Mouse (Mus musculus) gonadal fat pad, adult 2 months (tissue): Measurements from ENCODE around the gene Paf1. TPM values are rescaled to one million over a fixed set of nuclear protein-coding genes. Genes with fewer than 3 reads are reported as not detected.

Source experiments
- DNase-seq: peaks from one replicate; pipeline ENCODE4 v3.0.0-alpha.2; 2012; ENCODE audit warnings: low read depth
- polyA plus RNA-seq: library from polyadenylated mRNA; depleted of rRNA; stranded (reverse); fragments of >200 nt; gene quantifications from 2 replicates; pipeline ENCODE4 v1.2.3, GENCODE M21; 2012; rRNA removed

The Paf1 gene
- polyA plus RNA-seq, result 78.0 and 96.3 TPM in 2 replicates

- peak; percentile 98 for DNase-seq
These were observed at the start of gene Paf1, which contains the start of gene Med29 for GRCm38 (mm10) chr7:28392429-28393271. Gene Paf1, plus strand, starts transcription at chr7:28392951. Gene Med29, minus strand, starts transcription at chr7:28392708.

- no peak for DNase-seq
These were observed 48.1 kb upstream of the Paf1 start for GRCm38 (mm10) chr7:28344637-28345036.

- no peak for DNase-seq
These were observed 45.0 kb upstream of the Paf1 start for GRCm38 (mm10) chr7:28347746-28348145.

GRCm38 (mm10) chr7:28348601-28349000 is 44.1 kb upstream of the Paf1 start:
- no peak for DNase-seq

GRCm38 (mm10) chr7:28350155-28350883 is 42.4 kb upstream of the Paf1 start, which contains the start of gene Rps16:
Gene Rps16, plus strand, starts transcription at chr7:28350652.
- DNase-seq, result no peak

- DNase-seq, result no peak
These were observed 41.0 kb upstream of the Paf1 start for GRCm38 (mm10) chr7:28351676-28352191.

- DNase-seq, result no peak
These were observed 39.5 kb upstream of the Paf1 start for GRCm38 (mm10) chr7:28353267-28353666.

- DNase-seq, result no peak
These were observed 38.6 kb upstream of the Paf1 start for GRCm38 (mm10) chr7:28354113-28354581.

GRCm38 (mm10) chr7:28354596-28354995 is 38.2 kb upstream of the Paf1 start:
- DNase-seq, result no peak

- DNase-seq, result no peak
These were observed 37.5 kb upstream of the Paf1 start for GRCm38 (mm10) chr7:28355221-28355620.

- DNase-seq, result no peak
These were observed 35.8 kb upstream of the Paf1 start for GRCm38 (mm10) chr7:28356981-28357380.

GRCm38 (mm10) chr7:28357984-28358383 is 34.8 kb upstream of the Paf1 start:
- no peak for DNase-seq

- DNase-seq, result no peak
These were observed 34.3 kb upstream of the Paf1 start for GRCm38 (mm10) chr7:28358431-28358830.

GRCm38 (mm10) chr7:28359854-28360253 is 32.9 kb upstream of the Paf1 start:
- DNase-seq, result no peak

GRCm38 (mm10) chr7:28360291-28360690 is 32.5 kb upstream of the Paf1 start:
- DNase-seq, result no peak

GRCm38 (mm10) chr7:28361647-28362341 is 31.0 kb upstream of the Paf1 start:
- no peak for DNase-seq

GRCm38 (mm10) chr7:28362441-28363060 is 30.2 kb upstream of the Paf1 start:
- no peak for DNase-seq

- no peak for DNase-seq
These were observed 25.0 kb upstream of the Paf1 start for GRCm38 (mm10) chr7:28367663-28368275.

- no peak for DNase-seq
These were observed 24.4 kb upstream of the Paf1 start for GRCm38 (mm10) chr7:28368276-28368920.

GRCm38 (mm10) chr7:28370051-28370450 is 22.7 kb upstream of the Paf1 start:
- no peak for DNase-seq
